Mouse (Mus musculus): ENCODE measurements around the gene Itga3. TPM values are rescaled to one million over a fixed set of nuclear protein-coding genes. Genes with fewer than 3 reads are reported as not detected.

The Itga3 gene
- total and polyA plus RNA-seq, 2 experiments from 2014 or later = 12.3 to 33.2 TPM

GRCm38 (mm10) chr11:95071266-95071665 lies 5.3 kb downstream of the Itga3 start:
- Histone ChIP-seq H3K4me3 (ENCODE audit: low read depth, low read length) (no peak overlapping the region), H3K4me2 (ENCODE audit: low read depth, low read length, poor library complexity, severe bottlenecking) (no peak overlapping the region), H3K27me3 (ENCODE audit: insufficient read depth, low read length) (no peaks in the 10 kb centered on the region), H3K27ac (ENCODE audit: low read depth, low read length) (no peak overlapping the region), H3K36me3 (ENCODE audit: insufficient read depth, low read length) (0 out of 2 replicates have a peak, but pooled peaks cover 2% of the 10 kb centered on the region), H3K4me1 (ENCODE audit: insufficient read depth, low read length) (peaks cover 7% of the 10 kb centered on the region; the same call in 1 of the 2 replicates), H3K9ac (replicated peaks; ENCODE audit: low read length, poor library complexity, severe bottlenecking) (no peak overlapping the region), H3K9me3 (ENCODE audit: low read length) (no peaks in the 10 kb centered on the region)
- ATAC-seq (ENCODE audit: low FRiP score) (no peak), DNase-seq (ENCODE audit: low spot score) (no peak)
- no peak for TF ChIP-seq CTCF (IDR thresholded peaks at IDR 0.05)
- WGBS = 45% methylated on average over 7 of the region's 7 CpGs

- DNase-seq (ENCODE audit: low spot score) (no peak), ATAC-seq (ENCODE audit: low FRiP score) (no peak)
- Histone ChIP-seq H3K9me3 (ENCODE audit: low read length) (no peaks in the 10 kb centered on the region), H3K9ac (replicated peaks; ENCODE audit: low read length, poor library complexity, severe bottlenecking) (0 out of 2 replicates have a peak overlapping the region, but pooled peaks have one; percentile 13), H3K4me2 (ENCODE audit: low read depth, low read length, poor library complexity, severe bottlenecking) (no peak overlapping the region), H3K4me1 (ENCODE audit: insufficient read depth, low read length) (peaks cover 7% of the 10 kb centered on the region; the same call in 1 of the 2 replicates), H3K27me3 (ENCODE audit: insufficient read depth, low read length) (no peaks in the 10 kb centered on the region), H3K27ac (ENCODE audit: low read depth, low read length) (no peak overlapping the region), H3K4me3 (ENCODE audit: low read depth, low read length) (no peak overlapping the region), H3K36me3 (ENCODE audit: insufficient read depth, low read length) (peaks cover 7% of the 10 kb centered on the region)
- no peak for TF ChIP-seq CTCF (IDR thresholded peaks at IDR 0.05)
- WGBS = 70% methylated on average over 8 of the region's 8 CpGs
Measured at GRCm38 (mm10) chr11:95070140-95071107, 6.2 kb downstream of the Itga3 start.

GRCm38 (mm10) chr11:95069226-95069957 lies 7.2 kb downstream of the Itga3 start:
- Histone ChIP-seq H3K4me2 (ENCODE audit: low read depth, low read length, poor library complexity, severe bottlenecking) (no peak overlapping the region), H3K27ac (ENCODE audit: low read depth, low read length) (no peak overlapping the region), H3K4me3 (ENCODE audit: low read depth, low read length) (no peak overlapping the region), H3K9me3 (ENCODE audit: low read length) (no peaks in the 10 kb centered on the region), H3K27me3 (ENCODE audit: insufficient read depth, low read length) (no peaks in the 10 kb centered on the region), H3K36me3 (ENCODE audit: insufficient read depth, low read length) (peaks cover 10% of the 10 kb centered on the region), H3K4me1 (ENCODE audit: insufficient read depth, low read length) (no peaks in the 10 kb centered on the region; the same call in 1 of the 2 replicates), H3K9ac (replicated peaks; ENCODE audit: low read length, poor library complexity, severe bottlenecking) (no peak overlapping the region)
- no peak for DNase-seq (ENCODE audit: low spot score)
- TF ChIP-seq CTCF (IDR thresholded peaks at IDR 0.05) = no peak
- 86% methylated on average over 10 of the region's 10 CpGs for WGBS
- no peak for ATAC-seq (ENCODE audit: low FRiP score)

- Histone ChIP-seq H3K9me3 (ENCODE audit: low read length) (no peaks in the 10 kb centered on the region), H3K27me3 (ENCODE audit: insufficient read depth, low read length) (no peaks in the 10 kb centered on the region), H3K4me2 (ENCODE audit: low read depth, low read length, poor library complexity, severe bottlenecking) (no peak overlapping the region), H3K9ac (replicated peaks; ENCODE audit: low read length, poor library complexity, severe bottlenecking) (no peak overlapping the region), H3K36me3 (ENCODE audit: insufficient read depth, low read length) (peaks cover 56% of the 10 kb centered on the region), H3K27ac (ENCODE audit: low read depth, low read length) (no peak overlapping the region), H3K4me3 (ENCODE audit: low read depth, low read length) (no peak overlapping the region), H3K4me1 (ENCODE audit: insufficient read depth, low read length) (no peaks in the 10 kb centered on the region)
- ATAC-seq (ENCODE audit: low FRiP score) (peak; percentile 49), DNase-seq (ENCODE audit: low spot score) (peak; percentile 48)
- TF ChIP-seq CTCF (IDR thresholded peaks at IDR 0.05) = no peak
- 23% methylated on average over 19 of the region's 19 CpGs for WGBS
Measured at GRCm38 (mm10) chr11:95056768-95057501, 19.7 kb downstream of the Itga3 start.

DNA sequence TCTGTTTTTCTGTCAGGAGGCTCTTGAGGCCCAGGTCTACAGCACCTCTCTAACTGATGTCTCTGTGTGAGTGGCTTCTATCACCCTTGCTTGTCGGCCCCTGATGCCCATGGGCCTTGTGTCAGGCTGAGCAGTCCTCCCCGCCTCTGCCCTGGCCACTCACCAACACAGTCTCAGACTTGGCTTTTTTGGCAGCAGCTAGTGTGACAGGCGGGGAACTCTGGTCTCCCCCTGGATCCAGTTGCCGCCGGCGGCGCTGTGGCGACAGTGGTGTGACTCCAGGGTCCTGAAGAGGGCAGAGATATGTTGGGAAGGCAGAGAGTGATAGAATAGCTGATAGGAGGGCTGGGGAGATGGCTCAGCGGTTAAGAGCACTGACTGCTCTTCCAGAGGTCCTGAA lies 23.5 kb downstream of the Itga3 start:
- no peaks in the 10 kb centered on the region for H3K9me3 ChIP-seq (ENCODE audit: low read length)
- no peaks in the 10 kb centered on the region for H3K27me3 ChIP-seq (ENCODE audit: insufficient read depth, low read length)
- H3K4me1 ChIP-seq (ENCODE audit: insufficient read depth, low read length) = no peaks in the 10 kb centered on the region
- no peak overlapping the region for H3K27ac ChIP-seq (ENCODE audit: low read depth, low read length)
- ATAC-seq (ENCODE audit: low FRiP score) = no peak
- no peak overlapping the region for H3K4me2 ChIP-seq (ENCODE audit: low read depth, low read length, poor library complexity, severe bottlenecking)
- no peak overlapping the region for H3K9ac ChIP-seq (replicated peaks; ENCODE audit: low read length, poor library complexity, severe bottlenecking)
- no peak overlapping the region for H3K4me3 ChIP-seq (ENCODE audit: low read depth, low read length)
- TF ChIP-seq CTCF (IDR thresholded peaks at IDR 0.05) = no peak
- H3K36me3 ChIP-seq (ENCODE audit: insufficient read depth, low read length) = peaks cover 38% of the 10 kb centered on the region
- DNase-seq (ENCODE audit: low spot score) = no peak
- WGBS = 72% methylated on average over 9 of the region's 9 CpGs
